Mouse (Mus musculus): ENCODE data around the gene Trdmt1. TPM values are rescaled to one million over a fixed set of nuclear protein-coding genes. Genes with fewer than 3 reads are reported as not detected.

Trdmt1 gene
- polyA plus RNA-seq, 1 experiment from 2014 or later, result 8.6 TPM

- WGBS, result 92% methylated on average over 2 of the region's 2 CpGs
- no peaks in the 10 kb centered on the region for H3K36me3 ChIP-seq (ENCODE audit: control insufficient read depth, insufficient read depth, low read length)
- no peak overlapping the region for H3K4me2 ChIP-seq (ENCODE audit: low read length)
- ATAC-seq (ENCODE audit: low FRiP score, low TSS enrichment) (no peak), DNase-seq (no peak)
- no peak overlapping the region for H3K9ac ChIP-seq (replicated peaks; ENCODE audit: low read length)
- no peak overlapping the region for H3K27ac ChIP-seq (replicated peaks; ENCODE audit: low read depth, low read length)
- no peaks in the 10 kb centered on the region for H3K27me3 ChIP-seq (ENCODE audit: control insufficient read depth, insufficient read depth, low read length)
- H3K9me3 ChIP-seq (ENCODE audit: control insufficient read depth, low read length), result no peaks in the 10 kb centered on the region
- 0 out of 2 replicates have a peak, but pooled peaks cover 4% of the 10 kb centered on the region for H3K4me1 ChIP-seq (ENCODE audit: control insufficient read depth, insufficient read depth, low read length)
- no peak overlapping the region for H3K4me3 ChIP-seq (replicated peaks; ENCODE audit: low read depth, low read length)
These were observed 18.3 kb downstream of the Trdmt1 start for GRCm38 (mm10) chr2:13526205-13526604.

GRCm38 (mm10) chr2:13523540-13524456 lies 20.7 kb downstream of the Trdmt1 start:
- Histone ChIP-seq H3K4me3 (replicated peaks; ENCODE audit: low read depth, low read length) (no peak overlapping the region), H3K9ac (replicated peaks; ENCODE audit: low read length) (no peak overlapping the region), H3K36me3 (ENCODE audit: control insufficient read depth, insufficient read depth, low read length) (peaks cover 7% of the 10 kb centered on the region; the same call in 1 of the 2 replicates), H3K27ac (replicated peaks; ENCODE audit: low read depth, low read length) (no peak overlapping the region), H3K4me2 (ENCODE audit: low read length) (no peak overlapping the region), H3K4me1 (ENCODE audit: control insufficient read depth, insufficient read depth, low read length) (0 out of 2 replicates have a peak, but pooled peaks cover 4% of the 10 kb centered on the region), H3K27me3 (ENCODE audit: control insufficient read depth, insufficient read depth, low read length) (no peaks in the 10 kb centered on the region), H3K9me3 (ENCODE audit: control insufficient read depth, low read length) (no peaks in the 10 kb centered on the region)
- 70% methylated on average over 8 of the region's 8 CpGs for WGBS
- peak; percentile 7 for DNase-seq
- ATAC-seq (ENCODE audit: low FRiP score, low TSS enrichment), result no peak

GRCm38 (mm10) chr2:13522106-13522505 lies 22.4 kb downstream of the Trdmt1 start:
- 39% methylated on average over 8 of the region's 8 CpGs for WGBS
- H3K27ac ChIP-seq (replicated peaks; ENCODE audit: low read depth, low read length), result no peak overlapping the region
- DNase-seq (peak; percentile 11), ATAC-seq (ENCODE audit: low FRiP score, low TSS enrichment) (no peak)
- H3K36me3 ChIP-seq (ENCODE audit: control insufficient read depth, insufficient read depth, low read length), result peaks cover 7% of the 10 kb centered on the region; the same call in 1 of the 2 replicates
- no peak overlapping the region for H3K4me3 ChIP-seq (replicated peaks; ENCODE audit: low read depth, low read length)
- H3K4me1 ChIP-seq (ENCODE audit: control insufficient read depth, insufficient read depth, low read length), result 0 out of 2 replicates have a peak, but pooled peaks cover 2% of the 10 kb centered on the region
- H3K9ac ChIP-seq (replicated peaks; ENCODE audit: low read length), result no peak overlapping the region
- H3K4me2 ChIP-seq (ENCODE audit: low read length), result no peak overlapping the region
- no peaks in the 10 kb centered on the region for H3K9me3 ChIP-seq (ENCODE audit: control insufficient read depth, low read length)
- no peaks in the 10 kb centered on the region for H3K27me3 ChIP-seq (ENCODE audit: control insufficient read depth, insufficient read depth, low read length)

GRCm38 (mm10) chr2:13514949-13515348 lies 29.5 kb downstream of the Trdmt1 start:
- Histone ChIP-seq H3K27me3 (ENCODE audit: control insufficient read depth, insufficient read depth, low read length) (no peaks in the 10 kb centered on the region), H3K4me1 (ENCODE audit: control insufficient read depth, insufficient read depth, low read length) (no peaks in the 10 kb centered on the region), H3K27ac (replicated peaks; ENCODE audit: low read depth, low read length) (no peak overlapping the region), H3K36me3 (ENCODE audit: control insufficient read depth, insufficient read depth, low read length) (peaks cover 10% of the 10 kb centered on the region; the same call in 1 of the 2 replicates), H3K4me3 (replicated peaks; ENCODE audit: low read depth, low read length) (no peak overlapping the region), H3K9me3 (ENCODE audit: control insufficient read depth, low read length) (no peaks in the 10 kb centered on the region), H3K9ac (replicated peaks; ENCODE audit: low read length) (no peak overlapping the region), H3K4me2 (ENCODE audit: low read length) (no peak overlapping the region)
- DNase-seq (no peak), ATAC-seq (ENCODE audit: low FRiP score, low TSS enrichment) (no peak)
- 48% methylated on average over 4 of the region's 4 CpGs for WGBS

- H3K9me3 ChIP-seq (ENCODE audit: control insufficient read depth, low read length), result no peaks in the 10 kb centered on the region
- H3K27me3 ChIP-seq (ENCODE audit: control insufficient read depth, insufficient read depth, low read length), result no peaks in the 10 kb centered on the region
- DNase-seq (no peak), ATAC-seq (ENCODE audit: low FRiP score, low TSS enrichment) (no peak)
- H3K9ac ChIP-seq (replicated peaks; ENCODE audit: low read length), result no peak overlapping the region
- no peak overlapping the region for H3K4me2 ChIP-seq (ENCODE audit: low read length)
- no peak overlapping the region for H3K27ac ChIP-seq (replicated peaks; ENCODE audit: low read depth, low read length)
- 98% methylated on average over 2 of the region's 2 CpGs for WGBS
- no peaks in the 10 kb centered on the region for H3K36me3 ChIP-seq (ENCODE audit: control insufficient read depth, insufficient read depth, low read length)
- H3K4me3 ChIP-seq (replicated peaks; ENCODE audit: low read depth, low read length), result no peak overlapping the region
- H3K4me1 ChIP-seq (ENCODE audit: control insufficient read depth, insufficient read depth, low read length), result no peaks in the 10 kb centered on the region
These were observed 41.8 kb downstream of the Trdmt1 start for GRCm38 (mm10) chr2:13502717-13503116.

- no peak overlapping the region for H3K4me3 ChIP-seq (replicated peaks; ENCODE audit: low read depth, low read length)
- H3K9me3 ChIP-seq (ENCODE audit: control insufficient read depth, low read length), result no peaks in the 10 kb centered on the region
- H3K9ac ChIP-seq (replicated peaks; ENCODE audit: low read length), result no peak overlapping the region
- WGBS, result 15% methylated on average over 5 of the region's 5 CpGs
- H3K27ac ChIP-seq (replicated peaks; ENCODE audit: low read depth, low read length), result no peak overlapping the region
- no peaks in the 10 kb centered on the region for H3K27me3 ChIP-seq (ENCODE audit: control insufficient read depth, insufficient read depth, low read length)
- H3K36me3 ChIP-seq (ENCODE audit: control insufficient read depth, insufficient read depth, low read length), result no peaks in the 10 kb centered on the region
- no peak overlapping the region for H3K4me2 ChIP-seq (ENCODE audit: low read length)
- DNase-seq (no peak), ATAC-seq (ENCODE audit: low FRiP score, low TSS enrichment) (no peak)
- H3K4me1 ChIP-seq (ENCODE audit: control insufficient read depth, insufficient read depth, low read length), result no peaks in the 10 kb centered on the region
These were observed 42.9 kb downstream of the Trdmt1 start for GRCm38 (mm10) chr2:13501553-13501952.

GRCm38 (mm10) chr2:13500298-13500999 lies 44.0 kb downstream of the Trdmt1 start:
- 33% methylated on average over 5 of the region's 5 CpGs for whole genome bisulfite sequencing
- DNase-seq (peak; percentile 77), ATAC-seq (ENCODE audit: low FRiP score, low TSS enrichment) (peak; percentile 57; the same call in 1 of the 2 replicates)
- no peak overlapping the region for H3K4me3 ChIP-seq (replicated peaks; ENCODE audit: low read depth, low read length)
- H3K27me3 ChIP-seq (ENCODE audit: control insufficient read depth, insufficient read depth, low read length), result no peaks in the 10 kb centered on the region
- H3K9ac ChIP-seq (replicated peaks; ENCODE audit: low read length), result no peak overlapping the region
- no peak overlapping the region for H3K27ac ChIP-seq (replicated peaks; ENCODE audit: low read depth, low read length)
- no peaks in the 10 kb centered on the region for H3K4me1 ChIP-seq (ENCODE audit: control insufficient read depth, insufficient read depth, low read length)
- H3K4me2 ChIP-seq (ENCODE audit: low read length), result no peak overlapping the region
- no peaks in the 10 kb centered on the region for H3K36me3 ChIP-seq (ENCODE audit: control insufficient read depth, insufficient read depth, low read length)
- H3K9me3 ChIP-seq (ENCODE audit: control insufficient read depth, low read length), result no peaks in the 10 kb centered on the region

GRCm38 (mm10) chr2:13499196-13499595 lies 45.3 kb downstream of the Trdmt1 start:
- no peak overlapping the region for H3K4me3 ChIP-seq (replicated peaks; ENCODE audit: low read depth, low read length)
- H3K4me1 ChIP-seq (ENCODE audit: control insufficient read depth, insufficient read depth, low read length), result no peaks in the 10 kb centered on the region
- no peak overlapping the region for H3K4me2 ChIP-seq (ENCODE audit: low read length)
- no peak overlapping the region for H3K27ac ChIP-seq (replicated peaks; ENCODE audit: low read depth, low read length)
- ATAC-seq (ENCODE audit: low FRiP score, low TSS enrichment), result no peak
- WGBS, result 91% methylated on average over 7 of the region's 7 CpGs
- H3K27me3 ChIP-seq (ENCODE audit: control insufficient read depth, insufficient read depth, low read length), result no peaks in the 10 kb centered on the region
- no peaks in the 10 kb centered on the region for H3K9me3 ChIP-seq (ENCODE audit: control insufficient read depth, low read length)
- H3K36me3 ChIP-seq (ENCODE audit: control insufficient read depth, insufficient read depth, low read length), result no peaks in the 10 kb centered on the region
- no peak overlapping the region for H3K9ac ChIP-seq (replicated peaks; ENCODE audit: low read length)
- no peak for DNase-seq

Data from midbrain, embryonic 14.5 days (tissue).